Comparison of ENCODE assay signal across 8 mouse cellular contexts in genomic region chr2:105674875-105675729, GRCm38 (mm10). TPM values are rescaled to one million over a fixed set of nuclear protein-coding genes. Genes with fewer than 3 reads are reported as not detected.
DNase-seq lines count a peak whose midpoint lies in the region; TF ChIP-seq lines count a peak whose summit lies in the region.

No protein-coding gene starts in this region.

- DNase-seq in urinary bladder, postnatal 14 days (ENCODE audit: low spot score): peak; percentile 47
- DNase-seq in urinary bladder, postnatal 10 days (ENCODE audit: low spot score): no peak
- DNase-seq in embryo, embryonic 10 days (ENCODE audit: low spot score): peak; percentile 93
- peak; percentile 92 for DNase-seq in heart, embryonic 10.5 days (ENCODE audit: low spot score)
- peak; percentile 77 for DNase-seq in kidney, postnatal 10 days
- peak; percentile 56 for DNase-seq in liver, adult 2 months (ENCODE audit: extremely low read depth, low read depth, low spot score)
- peak; percentile 14 to 43 for DNase-seq in thymus, postnatal 36 days

- WGBS in heart, embryonic 10.5 days: under 1% methylated on average over 49 of the region's 49 CpGs
- 3% methylated on average over 49 of the region's 49 CpGs for WGBS in liver, adult 2 months

- H3K4me2 ChIP-seq in myocyte (ENCODE audit: low read depth): peak overlapping the region; percentile 75

- peak overlapping the region; percentile 4 for H3ac ChIP-seq in myocyte (ENCODE audit: control insufficient read depth, insufficient read length)

- peaks cover 33% of the 10 kb centered on the region for H3K4me1 ChIP-seq in heart, embryonic 10.5 days
- H3K4me1 ChIP-seq in liver, adult 2 months (ENCODE audit: control insufficient read depth, insufficient read depth, low read length): peaks cover 21% of the 10 kb centered on the region

- no peaks in the 10 kb centered on the region for H3K36me3 ChIP-seq in heart, embryonic 10.5 days
- no peaks in the 10 kb centered on the region for H3K36me3 ChIP-seq in liver, adult 2 months (ENCODE audit: control insufficient read depth, insufficient read depth, low read length)
- no peaks in the 10 kb centered on the region for H3K36me3 ChIP-seq in myocyte (ENCODE audit: control insufficient read depth, insufficient read depth)

- no peaks in the 10 kb centered on the region for H3K9me3 ChIP-seq in heart, embryonic 10.5 days

- TF ChIP-seq POLR2A in liver, adult 2 months (IDR thresholded peaks at IDR 0.05; ENCODE audit: extremely low read depth, insufficient read depth, low read length): no peak
- TF ChIP-seq POLR2A in myocyte (IDR thresholded peaks at IDR 0.05; ENCODE audit: insufficient read length, low read depth): no peak

- TF ChIP-seq CTCF in liver, adult 2 months (IDR thresholded peaks at IDR 0.05; ENCODE audit: low read depth, low read length): no peak

- peak overlapping the region; percentile 59 for H3K4me3 ChIP-seq in heart, embryonic 10.5 days
- H3K4me3 ChIP-seq in liver, adult 2 months (ENCODE audit: insufficient read depth, low read depth, low read length): peak overlapping the region; percentile 32; the same call in 1 of the 2 replicates
- H3K4me3 ChIP-seq in myocyte: peak overlapping the region; percentile 16

- 0 out of 2 replicates have a peak overlapping the region, but pooled peaks have one; percentile 29 for H3K27ac ChIP-seq in heart, embryonic 10.5 days
- no peak overlapping the region for H3K27ac ChIP-seq in liver, adult 2 months (replicated peaks; ENCODE audit: insufficient read depth, low read depth, low read length)

- H3K79me2 ChIP-seq in liver, adult 2 months (ENCODE audit: control insufficient read depth, insufficient read depth, low read length): no peaks in the 10 kb centered on the region
- no peaks in the 10 kb centered on the region for H3K79me2 ChIP-seq in myocyte (ENCODE audit: control insufficient read depth, insufficient read depth)

- H3K9ac ChIP-seq in liver, adult 2 months (ENCODE audit: low read depth, low read length): no peak overlapping the region

- peaks cover 98% of the 10 kb centered on the region for H3K27me3 ChIP-seq in heart, embryonic 10.5 days (ENCODE audit: insufficient read depth, poor library complexity, severe bottlenecking)
- H3K27me3 ChIP-seq in liver, adult 2 months (ENCODE audit: control insufficient read depth, insufficient read depth, low read length): peaks cover 54% of the 10 kb centered on the region
- peaks cover 11% of the 10 kb centered on the region for H3K27me3 ChIP-seq in myocyte (ENCODE audit: control insufficient read depth, insufficient read depth, insufficient read length)

TF ChIP-seq in myocyte, 11 proteins besides CTCF, POLR2A, EP300 and RAD21:
- TF ChIP-seq MYOG (IDR thresholded peaks at IDR 0.05; ENCODE audit: control insufficient read depth in 1 of 3, insufficient read depth in 1 of 3, insufficient read length in 2 of 3, low read depth in 2 of 3): no peak
- no peak for TF ChIP-seq REST (IDR thresholded peaks at IDR 0.05; ENCODE audit: insufficient read depth, insufficient read length)
- TF ChIP-seq MYOD1 (IDR thresholded peaks at IDR 0.05; ENCODE audit: control insufficient read depth in 1 of 3, insufficient read length in 2 of 3, low read depth in 2 of 3): no peak
- TF ChIP-seq E2F4 (IDR thresholded peaks at IDR 0.05; ENCODE audit: insufficient read depth): no peak
- no peak for TF ChIP-seq CEBPB (IDR thresholded peaks at IDR 0.05; ENCODE audit: insufficient read depth, poor library complexity, severe bottlenecking)
- TF ChIP-seq POLR2AphosphoS2 (IDR thresholded peaks at IDR 0.05; ENCODE audit: insufficient read length, low read depth): no peak
- TF ChIP-seq TCF12 (IDR thresholded peaks at IDR 0.05; ENCODE audit: insufficient read depth, poor library complexity, severe bottlenecking): no peak
- TF ChIP-seq SRF (IDR thresholded peaks at IDR 0.05; ENCODE audit: control insufficient read depth, insufficient read length, low read depth): no peak

RNA-seq across cellular contexts. Expression of gene Pax6, which starts 6.4 kb away (rescaled TPM):
- polyA plus RNA-seq in heart, embryonic 10.5 days (2016; fragmentation: Nextera tagmentation; extraction: Ambion mirVana): 0.28 and 0.54 TPM in 2 replicates
- not detected in 2 replicates for total RNA-seq in liver, adult 2 months (2014; rRNA removed)
- polyA plus RNA-seq in liver, adult 2 months (2012; rRNA removed): not detected in 2 replicates
- 0.37 TPM for polyA plus RNA-seq in myocyte (2012; fragmentation: generic; extraction: Trizol)
